Mouse (Mus musculus): ENCODE data around the gene St3gal6.

DNA sequence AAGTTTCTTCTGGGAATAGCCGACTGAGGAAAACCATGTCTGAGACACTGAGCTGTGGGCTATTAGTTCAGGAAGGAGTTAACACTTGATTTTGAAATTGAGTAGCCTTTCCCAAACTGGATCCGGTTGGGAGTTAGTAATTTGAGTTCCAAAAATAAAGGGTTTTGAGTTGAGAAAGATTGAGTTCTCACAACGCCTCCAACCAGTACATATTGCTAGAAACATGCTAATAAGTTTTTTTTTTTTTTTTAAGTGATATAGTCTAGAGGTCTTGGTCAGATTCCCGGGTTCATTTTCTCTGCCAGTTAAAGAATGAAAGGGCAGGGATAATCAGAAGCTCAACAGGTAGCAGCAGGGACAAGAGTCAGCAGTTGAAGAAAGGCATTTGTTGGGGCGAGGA, 11.2 kb upstream of the St3gal6 start:
- TF ChIP-seq CTCF (IDR thresholded peaks at IDR 0.05; ENCODE audit: control insufficient read depth, insufficient read depth, insufficient replicate concordance, low read depth, low read length) (no peak), POLR2A (IDR thresholded peaks at IDR 0.05; ENCODE audit: control insufficient read depth, low read depth, low read length) (no peak)

Measured in testis, adult 2 months (tissue).